Mouse (Mus musculus) testis, adult 2 months (tissue): Measurements from ENCODE around the gene Col27a1.

Source experiments
- CTCF ChIP-seq: fragments of 200-500 bp; IDR thresholded peaks from 2 replicates; pipeline ENCODE4 v1.5.1; 2012; ENCODE audit warnings: low read depth, mild to moderate bottlenecking, inconsistent platforms, low read length, moderate library complexity; ENCODE audit not compliant: control insufficient read depth, insufficient read depth, insufficient replicate concordance
- POLR2A ChIP-seq: fragments of 200-500 bp; IDR thresholded peaks from 2 replicates; pipeline ENCODE4 v1.6.1; 2012; ENCODE audit warnings: low read depth, mild to moderate bottlenecking, inconsistent platforms, low read length, moderate library complexity; ENCODE audit not compliant: control insufficient read depth

DNA sequence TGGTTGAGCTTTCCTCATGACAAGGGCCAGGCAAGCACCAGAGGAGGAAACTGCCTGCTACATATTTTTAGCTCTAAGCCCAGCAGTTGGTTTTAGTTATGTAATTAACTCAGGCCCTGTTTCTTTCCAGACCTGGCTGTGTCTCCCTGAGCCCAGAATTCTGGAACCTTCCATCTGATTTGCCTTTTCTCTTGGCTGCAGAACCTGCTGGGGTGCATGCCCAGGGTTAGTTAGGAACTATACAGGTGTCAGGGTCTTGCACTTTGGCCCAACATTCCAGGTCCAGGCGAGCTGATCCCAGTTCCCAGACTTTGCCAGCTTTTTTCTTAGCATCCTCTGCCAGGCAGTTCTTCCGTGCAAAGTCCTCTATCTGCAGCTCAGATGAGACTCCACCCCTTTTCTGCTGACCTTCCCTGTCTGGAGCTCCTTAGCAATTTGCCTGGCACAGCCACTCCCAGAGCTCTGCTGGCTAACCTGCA lies 18.8 kb downstream of the Col27a1 start:
- TF ChIP-seq POLR2A (no peak), CTCF (no peak)
